Mouse (Mus musculus): ENCODE measurements around the gene Aipl1.

GRCm38 (mm10) chr11:71992438-71992837 lies 44.9 kb downstream of the Aipl1 start:
- TF ChIP-seq EP300 (IDR thresholded peaks at IDR 0.05; ENCODE audit: low read depth) (no peak), CTCF (IDR thresholded peaks at IDR 0.05; ENCODE audit: low read depth) (no peak)

Measured in liver, postnatal 0 days (tissue).